Mouse (Mus musculus) urinary bladder, postnatal 10 days (tissue): ENCODE data around the gene Cox4i2.

Experiments
- DNase-seq: peaks from one replicate; pipeline ENCODE4 v3.0.0; 2022; ENCODE audit warnings: low spot score

Cox4i2 gene

GRCm38 (mm10) chr2:152800762-152801113 is 46.8 kb downstream of the Cox4i2 start:
- no peak for DNase-seq

GRCm38 (mm10) chr2:152802303-152802702 is 48.3 kb downstream of the Cox4i2 start:
- no peak for DNase-seq

GRCm38 (mm10) chr2:152803081-152803480 is 49.1 kb downstream of the Cox4i2 start:
- DNase-seq, result no peak

- DNase-seq, result no peak
These were observed 50.6 kb downstream of the Cox4i2 start for GRCm38 (mm10) chr2:152804408-152805110.

DNA sequence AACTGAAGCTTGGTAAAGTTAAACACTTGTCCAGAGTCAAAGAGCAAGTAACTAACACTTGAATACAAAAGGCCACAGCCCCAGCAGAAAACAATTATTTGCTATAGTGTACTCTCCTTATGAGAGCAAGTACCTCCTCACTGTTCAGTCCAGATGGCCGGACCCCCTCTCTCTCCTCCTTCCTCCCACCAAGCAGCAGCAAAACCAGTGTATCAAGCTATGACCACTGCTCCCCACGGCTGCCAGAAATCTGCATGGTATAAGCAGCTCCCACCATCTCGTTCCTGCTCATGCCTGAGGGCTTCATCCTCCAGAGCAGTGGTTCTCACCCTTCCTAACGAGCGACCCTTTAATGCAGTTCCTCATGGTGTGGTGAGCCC is 51.1 kb downstream of the Cox4i2 start:
- no peak for DNase-seq

DNA sequence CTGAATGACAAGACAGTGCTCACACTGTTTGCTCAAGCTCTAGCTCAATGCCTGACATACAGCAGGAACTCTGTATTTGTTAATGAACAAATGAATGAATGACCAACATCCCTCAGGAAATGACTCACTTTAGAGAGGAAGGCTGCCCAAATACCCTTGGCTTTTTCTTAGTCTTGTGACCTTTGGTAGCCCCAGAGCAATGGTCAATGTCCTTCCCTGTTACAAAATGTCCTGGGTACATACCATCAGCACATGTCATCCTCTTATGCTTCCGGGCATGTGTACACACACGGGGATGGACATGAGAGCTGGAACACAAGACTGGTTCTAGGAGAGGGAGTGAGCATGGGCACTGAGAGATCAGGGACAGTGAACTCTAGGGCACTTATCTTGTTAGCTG is 52.1 kb downstream of the Cox4i2 start:
- DNase-seq, result no peak

DNA sequence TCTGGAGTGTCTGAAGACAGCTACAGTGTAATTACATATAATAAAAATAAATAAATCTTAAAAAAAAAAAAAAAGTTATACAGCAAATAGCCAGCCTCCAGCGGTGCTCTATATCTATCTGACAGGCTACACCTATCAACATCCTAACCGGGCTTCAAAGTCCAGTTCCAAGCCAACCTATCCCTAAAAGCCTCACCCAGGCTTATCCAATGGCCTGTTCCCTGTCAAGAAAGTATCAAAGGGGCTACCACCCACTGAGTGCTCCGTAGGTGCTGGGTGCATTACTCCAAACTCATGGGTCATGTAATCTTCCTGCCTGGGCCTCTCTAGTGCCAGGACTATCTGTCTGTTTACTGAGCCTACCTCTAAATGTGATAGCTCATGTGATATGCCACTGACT is 54.2 kb downstream of the Cox4i2 start:
- no peak for DNase-seq

DNA sequence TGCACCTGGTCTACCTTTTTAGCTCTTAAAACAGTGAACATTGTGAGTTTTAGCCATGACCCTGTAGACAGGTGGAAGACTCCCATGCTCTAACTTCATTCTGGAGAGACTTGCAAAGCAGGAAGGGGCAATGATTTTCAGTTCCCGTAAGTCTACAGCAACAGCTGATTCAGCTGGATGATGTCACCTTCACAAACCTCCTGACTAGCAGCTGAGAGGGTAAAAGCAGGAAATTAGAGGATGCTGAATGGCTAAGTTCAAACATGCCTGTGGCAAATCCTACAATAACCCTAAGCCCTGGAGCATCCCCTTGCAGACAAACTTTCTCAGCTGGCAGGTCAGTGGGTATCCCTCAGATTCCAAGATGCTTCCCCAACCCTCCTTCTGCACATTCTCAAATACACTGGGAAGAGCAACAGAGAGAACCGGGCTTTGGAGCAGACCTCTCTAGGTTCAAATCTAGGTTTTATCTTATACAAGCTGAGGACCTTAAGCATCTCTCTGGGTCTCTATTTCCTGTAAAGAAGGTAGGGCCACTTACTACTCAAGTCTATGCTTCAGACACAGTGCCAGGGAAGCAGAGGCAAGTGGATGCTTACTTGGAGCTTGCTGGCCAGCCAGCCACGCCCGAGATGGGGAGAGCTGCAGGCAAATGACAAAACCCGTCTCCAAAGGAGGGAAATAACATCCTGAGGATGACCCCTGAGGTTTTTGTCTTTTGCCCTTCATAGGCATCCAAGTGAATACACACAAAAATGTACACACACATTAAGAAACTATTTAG is 56.4 kb downstream of the Cox4i2 start:
- no peak for DNase-seq

- no peak for DNase-seq
These were observed 57.6 kb downstream of the Cox4i2 start for GRCm38 (mm10) chr2:152811336-152812165.

DNA sequence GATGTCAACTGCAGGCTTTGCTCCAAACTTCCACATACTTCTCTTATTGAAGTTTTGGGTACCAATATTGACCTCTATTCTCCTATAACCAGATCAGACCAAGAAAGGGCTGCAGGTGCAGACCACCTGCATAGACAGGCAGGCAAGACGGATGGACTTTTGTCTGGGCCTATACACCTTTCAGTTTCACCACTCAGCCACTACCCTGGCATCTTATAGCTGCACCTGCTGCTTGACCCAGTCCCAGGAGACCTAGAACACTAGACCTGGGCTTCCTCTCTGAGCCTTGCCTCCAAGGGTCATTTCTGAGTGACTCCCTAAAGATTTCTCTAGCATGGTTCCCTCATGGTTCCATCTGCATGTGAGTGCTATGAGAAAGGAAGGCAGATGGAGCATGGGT is 59.3 kb downstream of the Cox4i2 start:
- DNase-seq, result no peak

DNA sequence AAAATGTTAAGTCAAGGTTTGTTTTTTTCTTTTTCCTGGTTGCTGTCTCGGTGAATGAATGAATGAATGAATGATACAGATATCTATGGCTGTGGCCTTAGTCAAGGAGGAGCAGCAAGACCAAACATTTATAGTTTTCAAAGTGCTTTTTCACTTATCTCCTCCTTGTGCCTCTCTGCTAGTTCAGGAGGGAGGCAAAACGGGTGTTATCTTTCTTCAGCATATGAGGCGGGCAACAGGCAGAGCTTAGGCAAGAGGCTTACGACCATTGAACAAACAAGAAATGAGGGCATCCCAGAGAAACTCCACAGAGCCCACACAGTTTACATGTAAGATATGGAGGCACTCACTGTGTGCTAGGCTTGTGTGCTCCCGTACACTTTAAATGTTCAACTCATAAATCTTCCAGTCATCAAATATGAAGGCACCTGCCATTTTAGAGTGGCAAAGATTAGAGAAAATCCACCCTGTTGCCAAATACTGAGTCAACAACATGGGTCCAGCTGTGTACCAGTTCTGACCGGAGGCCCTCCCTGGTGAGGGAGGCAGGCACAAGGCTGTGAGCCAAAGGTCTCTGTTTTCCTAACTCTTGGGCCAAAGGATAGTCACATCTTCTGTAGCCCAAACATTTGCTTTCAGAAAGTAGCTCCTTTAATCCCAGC is 60.4 kb downstream of the Cox4i2 start:
- DNase-seq, result no peak
